Mouse (Mus musculus) limb, embryonic 14.5 days (tissue): ENCODE results near the gene Cd209f. TPM values are rescaled to one million over a fixed set of nuclear protein-coding genes. Genes with fewer than 3 reads are reported as not detected.
"Not testable (repeated sequence)": the region's sequence is repeated elsewhere in the genome, so short reads cannot be mapped to it uniquely, and the experiment has no call there.

Experiments
- ATAC-seq: fragments of 200-750 bp; cut with Nextera tagmentation; 2 replicates; pipeline ENCODE4 v1.8.0; 2017; ENCODE audit warnings: low read depth, moderate number of reproducible peaks, moderate TSS enrichment; ENCODE audit not compliant: low FRiP score
- DNase-seq: peaks from one replicate; pipeline ENCODE4 v3.0.0-alpha.2; 2015; ENCODE audit warnings: low spot score
- H3K27ac ChIP-seq: fragments of 300-500 bp; sonication (generic); replicated peaks from 2 replicates; pipeline ENCODE4 v1.5.1; 2014; ENCODE audit warnings: low read depth, mild to moderate bottlenecking, low read length, moderate library complexity, mixed read lengths
- H3K27me3 ChIP-seq: fragments of 300-500 bp; sonication (generic); 2 replicates; pipeline ENCODE4 v1.6.1; 2014; ENCODE audit warnings: low read length, mixed read lengths; ENCODE audit not compliant: control insufficient read depth, insufficient read depth
- H3K36me3 ChIP-seq: fragments of 300-500 bp; sonication (generic); 2 replicates; pipeline ENCODE4 v1.6.1; 2014; ENCODE audit warnings: mild to moderate bottlenecking, low read length, moderate library complexity, mixed read lengths; ENCODE audit not compliant: control insufficient read depth, insufficient read depth
- H3K4me1 ChIP-seq: fragments of 300-500 bp; sonication (generic); 2 replicates; pipeline ENCODE4 v1.6.1; 2014; ENCODE audit warnings: antibody characterized with exemption, low read length, mixed read lengths; ENCODE audit not compliant: control insufficient read depth, insufficient read depth
- H3K4me2 ChIP-seq: fragments of 300-500 bp; sonication (generic); replicated peaks from 2 replicates; pipeline ENCODE4 v1.6.1; 2014; ENCODE audit warnings: low read depth, mild to moderate bottlenecking, low read length, moderate library complexity; ENCODE audit not compliant: severe bottlenecking
- H3K4me3 ChIP-seq: fragments of 300-500 bp; sonication (generic); replicated peaks from 2 replicates; pipeline ENCODE4 v1.5.1; 2014; ENCODE audit warnings: low read length
- H3K9ac ChIP-seq: fragments of 300-500 bp; sonication (generic); 2 replicates; pipeline ENCODE4 v1.6.1; 2014; ENCODE audit warnings: mild to moderate bottlenecking, low read depth, low read length, moderate library complexity; ENCODE audit not compliant: severe bottlenecking
- H3K9me3 ChIP-seq: fragments of 300-500 bp; sonication (generic); 2 replicates; pipeline ENCODE4 v1.6.1; 2016; ENCODE audit warnings: low read length; ENCODE audit not compliant: control insufficient read depth
- POLR2A ChIP-seq: fragments of 200-500 bp; IDR thresholded peaks from 2 replicates; pipeline ENCODE4 v1.8.0; 2012; ENCODE audit warnings: inconsistent platforms, mild to moderate bottlenecking, moderate library complexity, borderline replicate concordance; ENCODE audit not compliant: insufficient read depth, insufficient read length; ENCODE audit errors: extremely low read depth
- whole genome bisulfite sequencing: fragments of 180-500 bp; shearing (Covaris S2); extraction: QIAGEN DNeasy Blood & Tissue Kit; methylation state at CpG from one replicate; pipeline ENCODE4 v1.1.7; 2014; 5-methylcytosine and 5-hydroxymethylcytosine counted together
- polyA plus RNA-seq, 2 experiments: library from polyadenylated mRNA; depleted of rRNA in 1 of 2; stranded (reverse) in 1 of 2; unstranded in 1 of 2; fragments of >200 nt; fragmentation: Nextera tagmentation in 1 of 2; extraction: Ambion mirVana in 1 of 2; gene quantifications; 2 replicates each; pipeline versions ENCODE4 v1.2.1 to v1.2.3; 2012 to 2014

The Cd209f gene
- polyA plus RNA-seq, 2 experiments: not detected

- no peak within 1 kb of the TSS for H3K9ac ChIP-seq
- H3K36me3 ChIP-seq: no peaks in the 10 kb centered on the region
- no peak for ATAC-seq
- no peaks in the 10 kb centered on the region for H3K27me3 ChIP-seq
- WGBS: 92% methylated on average over 10 of the region's 10 CpGs
- no peak for DNase-seq
- TF ChIP-seq POLR2A: no peak
- no peak within 1 kb of the TSS for H3K27ac ChIP-seq
- H3K9me3 ChIP-seq: no peaks in the 10 kb centered on the region
- no peaks in the 10 kb centered on the region for H3K4me1 ChIP-seq
- H3K4me2 ChIP-seq: no peak within 1 kb of the TSS
- no peak within 1 kb of the TSS for H3K4me3 ChIP-seq
These were observed 28.2 kb upstream of the Cd209f start, which contains the start of gene Cd209g for GRCm38 (mm10) chr8:4133798-4134197. Gene Cd209g (plus strand): TSS chr8:4134098.

- H3K9ac ChIP-seq, H3K4me3 ChIP-seq: not testable (repeated sequence)
- 80% methylated on average over 3 of the region's 3 CpGs for WGBS
These were observed 17.1 kb downstream of the Cd209f start for GRCm38 (mm10) chr8:4088514-4088913.

GRCm38 (mm10) chr8:4087180-4087722, 18.4 kb downstream of the Cd209f start:
- not testable (repeated sequence) for DNase-seq

More at GRCm38 (mm10) chr8:4088514-4088913, 17.1 kb downstream of the Cd209f start:
- H3K4me1 ChIP-seq, H3K27ac ChIP-seq, ATAC-seq, DNase-seq, H3K36me3 ChIP-seq, H3K9me3 ChIP-seq, H3K27me3 ChIP-seq, H3K4me2 ChIP-seq: not testable (repeated sequence)

More at GRCm38 (mm10) chr8:4087180-4087722, 18.4 kb downstream of the Cd209f start:
- not testable (repeated sequence) for H3K9ac ChIP-seq, H3K27ac ChIP-seq, H3K9me3 ChIP-seq, H3K36me3 ChIP-seq, H3K27me3 ChIP-seq, ATAC-seq, H3K4me1 ChIP-seq, H3K4me3 ChIP-seq, H3K4me2 ChIP-seq
- 51% methylated on average over 25 of the region's 33 CpGs for WGBS

Other genes with a start within 250 kb of the Cd209f start
- not detected in 2 replicates for gene Cd209d, start 227.3 kb downstream of the Cd209f start, polyA plus RNA-seq (2012; rRNA removed)
- gene Cd209d, start 227.3 kb downstream of the Cd209f start, polyA plus RNA-seq (2014; fragmentation: Nextera tagmentation; extraction: Ambion mirVana): not detected in 2 replicates
- not detected in 2 replicates for gene Cd209b, start 179.0 kb downstream of the Cd209f start, polyA plus RNA-seq (2012; rRNA removed)
- gene Cd209b, start 179.0 kb downstream of the Cd209f start, polyA plus RNA-seq (2014; fragmentation: Nextera tagmentation; extraction: Ambion mirVana): not detected in 2 replicates
- 0.08 TPM in 1 of 2 replicates, not detected in the other for gene Cd209c, start 151.1 kb downstream of the Cd209f start, polyA plus RNA-seq (2012; rRNA removed)
- gene Cd209c, start 151.1 kb downstream of the Cd209f start, polyA plus RNA-seq (2014; fragmentation: Nextera tagmentation; extraction: Ambion mirVana): 0.50 and 0.58 TPM in 2 replicates
- not detected in 2 replicates for gene Cd209g, start 28.3 kb upstream of the Cd209f start, polyA plus RNA-seq (2012; rRNA removed)
- gene Cd209g, start 28.3 kb upstream of the Cd209f start, polyA plus RNA-seq (2014; fragmentation: Nextera tagmentation; extraction: Ambion mirVana): not detected in 2 replicates
- 35.9 and 44.4 TPM in 2 replicates for gene Evi5l, start 60.7 kb upstream of the Cd209f start, polyA plus RNA-seq (2012; rRNA removed)
- 24.6 and 29.7 TPM in 2 replicates for gene Evi5l, start 60.7 kb upstream of the Cd209f start, polyA plus RNA-seq (2014; fragmentation: Nextera tagmentation; extraction: Ambion mirVana)
- gene Prr36, start 111.6 kb upstream of the Cd209f start, polyA plus RNA-seq (2012; rRNA removed): 1.5 and 1.7 TPM in 2 replicates
- 1.0 and 1.2 TPM in 2 replicates for gene Prr36, start 111.6 kb upstream of the Cd209f start, polyA plus RNA-seq (2014; fragmentation: Nextera tagmentation; extraction: Ambion mirVana)
- gene Lrrc8e, start 121.0 kb upstream of the Cd209f start, polyA plus RNA-seq (2012; rRNA removed): 0.30 and 0.36 TPM in 2 replicates
- 0.37 and 0.40 TPM in 2 replicates for gene Lrrc8e, start 121.0 kb upstream of the Cd209f start, polyA plus RNA-seq (2014; fragmentation: Nextera tagmentation; extraction: Ambion mirVana)
- 65.3 and 68.3 TPM in 2 replicates for gene Map2k7, start 132.9 kb upstream of the Cd209f start, polyA plus RNA-seq (2012; rRNA removed)
- gene Map2k7, start 132.9 kb upstream of the Cd209f start, polyA plus RNA-seq (2014; fragmentation: Nextera tagmentation; extraction: Ambion mirVana): 18.5 and 25.8 TPM in 2 replicates
- gene Gm49320, start 133.0 kb upstream of the Cd209f start, polyA plus RNA-seq (2012; rRNA removed): 8.5 and 10.2 TPM in 2 replicates
- gene Gm49320, start 133.0 kb upstream of the Cd209f start, polyA plus RNA-seq (2014; fragmentation: Nextera tagmentation; extraction: Ambion mirVana): 1.2 and 1.3 TPM in 2 replicates
- gene Tgfbr3l, start 142.4 kb upstream of the Cd209f start, polyA plus RNA-seq (2012; rRNA removed): 63.0 and 98.7 TPM in 2 replicates
- 4.6 and 5.3 TPM in 2 replicates for gene Tgfbr3l, start 142.4 kb upstream of the Cd209f start, polyA plus RNA-seq (2014; fragmentation: Nextera tagmentation; extraction: Ambion mirVana)
- gene Snapc2, start 147.2 kb upstream of the Cd209f start, polyA plus RNA-seq (2012; rRNA removed): 52.6 and 61.4 TPM in 2 replicates
- 50.6 and 55.8 TPM in 2 replicates for gene Snapc2, start 147.2 kb upstream of the Cd209f start, polyA plus RNA-seq (2014; fragmentation: Nextera tagmentation; extraction: Ambion mirVana)
- 102 and 151 TPM in 2 replicates for gene Ctxn1, start 153.4 kb upstream of the Cd209f start, polyA plus RNA-seq (2012; rRNA removed)
- 54.9 and 62.4 TPM in 2 replicates for gene Ctxn1, start 153.4 kb upstream of the Cd209f start, polyA plus RNA-seq (2014; fragmentation: Nextera tagmentation; extraction: Ambion mirVana)
- gene Timm44, start 170.1 kb upstream of the Cd209f start, polyA plus RNA-seq (2012; rRNA removed): 100 and 103 TPM in 2 replicates
- 69.1 and 75.8 TPM in 2 replicates for gene Timm44, start 170.1 kb upstream of the Cd209f start, polyA plus RNA-seq (2014; fragmentation: Nextera tagmentation; extraction: Ambion mirVana)
- 12.4 and 14.8 TPM in 2 replicates for gene Ccl25, start 219.4 kb upstream of the Cd209f start, polyA plus RNA-seq (2012; rRNA removed)
- gene Ccl25, start 219.4 kb upstream of the Cd209f start, polyA plus RNA-seq (2014; fragmentation: Nextera tagmentation; extraction: Ambion mirVana): 11.4 and 11.5 TPM in 2 replicates
- 91.1 and 101 TPM in 2 replicates for gene Elavl1, start 219.6 kb upstream of the Cd209f start, polyA plus RNA-seq (2012; rRNA removed)
- gene Elavl1, start 219.6 kb upstream of the Cd209f start, polyA plus RNA-seq (2014; fragmentation: Nextera tagmentation; extraction: Ambion mirVana): 226 and 237 TPM in 2 replicates